In genomic region chr9:66157958-66158830, GRCm38 (mm10) we compare ENCODE assay signal across 8 mouse cellular contexts. TPM values are rescaled to one million over a fixed set of nuclear protein-coding genes. Genes with fewer than 3 reads are reported as not detected.
DNase-seq lines count a peak whose midpoint lies in the region; ATAC-seq lines count a peak whose summit lies in the region.

Gene Dapk2, plus strand, starts transcription at chr9:66158223.

- H3K27ac ChIP-seq in hindbrain, embryonic 12.5 days, result no peak within 1 kb of the TSS

- peak within 1 kb of the TSS; percentile 59 for H3K9ac ChIP-seq in hindbrain, embryonic 12.5 days

- H3K4me2 ChIP-seq in hindbrain, embryonic 12.5 days (replicated peaks), result peak within 1 kb of the TSS; percentile 61

- peak; percentile 82 for DNase-seq in MN1 (ENCODE audit: low spot score)
- DNase-seq in cerebellum, adult 9-11 months, result peak; percentile 64
- DNase-seq in frontal cortex, postnatal 14 days (ENCODE audit: low spot score in 2 of 2), result peak; percentile 16 to 29
- DNase-seq in layer of hippocampus, postnatal 25 days (ENCODE audit: extremely low spot score in 1 of 2, low spot score in 1 of 2), result peak; percentile 42 to 70
- DNase-seq in lung, postnatal 14 days, result peak; percentile 90
- DNase-seq in ovary, postnatal 36 days (ENCODE audit: low spot score), result peak; percentile 89
- peak; percentile 60 to 68 for DNase-seq in thymus, postnatal 36 days

- peak within 1 kb of the TSS; percentile 39 for H3K4me3 ChIP-seq in hindbrain, embryonic 12.5 days

- peak; percentile 68 for ATAC-seq in hindbrain, embryonic 12.5 days (ENCODE audit: low FRiP score)

- peaks cover 8% of the 10 kb centered on the region; the same call in 1 of the 2 replicates for H3K4me1 ChIP-seq in hindbrain, embryonic 12.5 days

- H3K36me3 ChIP-seq in hindbrain, embryonic 12.5 days, result no peaks in the 10 kb centered on the region

- no peaks in the 10 kb centered on the region for H3K9me3 ChIP-seq in hindbrain, embryonic 12.5 days (replicated peaks)

- H3K27me3 ChIP-seq in hindbrain, embryonic 12.5 days, result peaks cover 30% of the 10 kb centered on the region

- WGBS in hindbrain, embryonic 12.5 days, result 3% methylated on average over 58 of the region's 58 CpGs

RNA-seq across cellular contexts. Expression of gene Dapk2, which starts in this region (rescaled TPM):
- polyA plus RNA-seq in hindbrain, embryonic 12.5 days (2016; fragmentation: Nextera tagmentation; extraction: Ambion mirVana), result 3.7 and 3.8 TPM in 2 replicates
- total RNA-seq in layer of hippocampus, postnatal 25 days (2021), result 1 to 10 TPM in 1 of 2 experiments, under 1 TPM in 1; 0.61 to 1.4 TPM

Comparison
In these comparisons a context has a peak if more than half of its experiments do, and no peak if none do; other contexts are left out.
1. DNase-seq: peak in every context shown above with its lines; median percentile 90 in lung, postnatal 14 days; 89 in ovary, postnatal 36 days; 82 in MN1; 64 in cerebellum, adult 9-11 months; 64 in thymus, postnatal 36 days; 56 in layer of hippocampus, postnatal 25 days; 22 in frontal cortex, postnatal 14 days.